Mouse (Mus musculus) activated CD4-positive, CD25-positive, alpha-beta regulatory T cell, adult 4 months (primary cell): ENCODE measurements around the gene Nfya. TPM values are rescaled to one million over a fixed set of nuclear protein-coding genes. Genes with fewer than 3 reads are reported as not detected.
A peak's percentile ranks its signal among the peaks of the same experiment; 100 is the strongest.

Source experiments
- ATAC-seq: one replicate; pipeline ENCODE4 v1.8.0; 2017
- polyA plus RNA-seq, 2 experiments: library from polyadenylated mRNA; unstranded; fragments of 100-300 nt; shearing (Covaris generic); gene quantifications; one replicate each; pipeline ENCODE4 v1.2.1; 2017

Nfya gene
- polyA plus RNA-seq, 2 experiments from 2014 or later = 9.6 to 11.9 TPM

GRCm38 (mm10) chr17:48430394-48430793 lies 20.7 kb upstream of the Nfya start:
- no peak for ATAC-seq

GRCm38 (mm10) chr17:48427852-48428530 lies 18.3 kb upstream of the Nfya start:
- ATAC-seq = peak; percentile 42

GRCm38 (mm10) chr17:48426991-48427750 lies 17.5 kb upstream of the Nfya start:
- peak; percentile 15 for ATAC-seq

GRCm38 (mm10) chr17:48425823-48426612 lies 16.3 kb upstream of the Nfya start:
- ATAC-seq = peak; percentile 47

- no peak for ATAC-seq
Measured at GRCm38 (mm10) chr17:48424237-48424636, 14.5 kb upstream of the Nfya start.

- no peak for ATAC-seq
Measured at GRCm38 (mm10) chr17:48419571-48419970, 9.9 kb upstream of the Nfya start.

GRCm38 (mm10) chr17:48418781-48419180 lies 9.1 kb upstream of the Nfya start:
- no peak for ATAC-seq

GRCm38 (mm10) chr17:48418174-48418573 lies 8.5 kb upstream of the Nfya start:
- no peak for ATAC-seq

- no peak for ATAC-seq
Measured at GRCm38 (mm10) chr17:48417521-48417920, 7.8 kb upstream of the Nfya start.

- peak; percentile 94 for ATAC-seq
Measured at GRCm38 (mm10) chr17:48416425-48417195, 6.9 kb upstream of the Nfya start.

- no peak for ATAC-seq
Measured at GRCm38 (mm10) chr17:48416011-48416410, 6.3 kb upstream of the Nfya start.

GRCm38 (mm10) chr17:48411241-48411640 lies 1.5 kb upstream of the Nfya start:
- ATAC-seq = no peak

- ATAC-seq = no peak
Measured at GRCm38 (mm10) chr17:48410299-48410785, 636 bp upstream of the Nfya start.

- peak; percentile 51 for ATAC-seq
Measured at GRCm38 (mm10) chr17:48408526-48409291, 997 bp downstream of the Nfya start.

- ATAC-seq = no peak
Measured at GRCm38 (mm10) chr17:48407910-48408525, 1.7 kb downstream of the Nfya start.

- ATAC-seq = no peak
Measured at GRCm38 (mm10) chr17:48407154-48407553, 2.6 kb downstream of the Nfya start.

- ATAC-seq = no peak
Measured at GRCm38 (mm10) chr17:48404706-48405105, 5.0 kb downstream of the Nfya start.

GRCm38 (mm10) chr17:48403848-48404247 lies 5.9 kb downstream of the Nfya start:
- ATAC-seq = peak; percentile 58

- no peak for ATAC-seq
Measured at GRCm38 (mm10) chr17:48402751-48403150, 7.0 kb downstream of the Nfya start.

- no peak for ATAC-seq
Measured at GRCm38 (mm10) chr17:48401710-48402109, 8.0 kb downstream of the Nfya start.

GRCm38 (mm10) chr17:48392616-48393015 lies 17.1 kb downstream of the Nfya start:
- no peak for ATAC-seq
